Mouse (Mus musculus): Measurements from ENCODE around the gene Nme3. TPM values are rescaled to one million over a fixed set of nuclear protein-coding genes. Genes with fewer than 3 reads are reported as not detected.

Gene Nme3
- polyA plus RNA-seq, 1 experiment = 81.6 TPM

DNA sequence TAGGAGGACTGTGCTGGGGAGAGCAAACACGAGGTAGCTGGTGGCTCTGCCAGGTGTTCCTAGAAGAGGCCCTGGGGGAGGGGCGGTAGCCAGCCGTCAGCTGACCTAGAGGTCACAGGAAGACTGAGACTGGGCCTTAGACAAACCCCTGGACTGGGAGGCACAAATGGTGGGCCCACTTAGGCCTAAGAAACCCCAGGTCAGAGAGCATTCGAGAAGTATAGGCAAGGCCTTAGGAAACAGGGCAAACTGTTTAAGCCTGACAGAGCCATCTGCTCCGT lies 18.2 kb upstream of the Nme3 start:
- DNase-seq (ENCODE audit: extremely low spot score in 1 of 2, low spot score in 1 of 2) = no peak

DNA sequence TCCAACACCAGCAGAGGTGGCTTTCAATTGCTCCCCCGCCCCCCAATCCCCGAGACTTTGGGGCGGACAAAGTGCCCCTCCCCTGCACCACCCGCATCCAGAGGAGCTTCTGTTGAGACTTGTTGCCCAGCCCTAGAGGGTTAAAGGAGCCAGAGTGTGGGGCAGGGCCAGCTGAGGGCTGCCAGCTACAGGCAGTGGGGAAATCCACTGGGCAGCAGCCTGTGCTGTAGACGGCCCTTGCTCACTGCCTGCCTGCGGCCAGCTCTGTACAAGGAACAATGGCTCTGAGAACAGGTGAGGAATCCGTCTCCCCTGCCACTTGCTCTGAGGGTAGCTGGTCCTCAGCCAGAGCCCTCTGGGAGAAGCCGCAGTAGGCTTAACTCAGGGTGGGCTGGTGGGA lies 17.8 kb upstream of the Nme3 start:
- DNase-seq (ENCODE audit: extremely low spot score in 1 of 2, low spot score in 1 of 2) = no peak

DNA sequence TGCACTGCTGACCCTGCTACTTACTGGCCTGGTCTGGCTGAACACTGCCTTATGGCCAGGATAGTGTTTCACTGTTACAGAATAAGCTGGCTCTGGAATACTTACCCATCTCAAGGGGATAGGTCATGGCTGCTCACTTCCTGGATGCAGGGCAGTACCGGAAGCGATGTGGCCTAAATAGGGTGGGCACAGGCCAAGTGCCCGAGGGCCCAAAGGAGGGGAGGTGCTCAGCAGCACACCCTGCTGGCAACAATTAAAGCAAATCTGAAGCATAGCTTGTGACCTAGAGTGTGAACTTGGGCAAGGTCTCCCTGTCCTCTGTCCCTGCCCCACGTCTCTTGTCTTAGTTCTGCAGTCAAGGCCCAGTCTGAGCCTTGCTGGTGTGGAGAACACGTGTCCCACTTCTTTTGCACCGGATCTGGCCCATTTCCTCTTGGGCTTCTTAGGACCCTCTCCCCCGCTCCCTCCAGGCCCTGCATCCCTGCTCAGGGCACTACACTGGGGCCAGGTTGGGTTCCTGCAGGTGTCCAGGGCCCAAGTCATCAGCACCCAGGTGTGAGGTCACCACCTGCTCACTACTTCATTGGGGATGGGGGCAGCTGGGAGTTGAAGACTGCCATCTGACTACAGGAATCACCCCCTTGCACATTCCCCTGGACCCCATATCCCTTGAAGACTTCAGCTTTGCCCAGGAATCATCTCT lies 14.4 kb upstream of the Nme3 start:
- no peak for DNase-seq (ENCODE audit: extremely low spot score in 1 of 2, low spot score in 1 of 2)

DNA sequence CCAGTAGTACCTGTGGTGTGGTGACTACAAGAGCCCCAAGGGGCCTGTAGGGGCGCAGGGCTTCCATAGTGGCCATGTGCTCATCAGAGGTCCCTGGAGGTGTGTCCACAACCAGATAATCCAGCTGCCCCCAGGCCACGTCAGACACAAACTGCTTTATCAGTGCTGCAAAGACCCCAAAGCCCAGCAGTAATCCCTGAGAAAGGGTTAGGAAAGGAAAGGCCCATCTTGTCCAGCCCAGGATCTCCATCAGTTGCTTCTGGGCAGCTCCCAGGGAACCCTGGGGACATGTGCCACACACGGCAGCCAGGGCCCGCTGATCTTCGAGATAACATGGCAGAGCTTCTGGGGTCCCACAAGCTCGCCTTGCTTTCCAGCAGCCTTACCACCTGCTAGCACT lies 11.9 kb upstream of the Nme3 start:
- no peak for DNase-seq (ENCODE audit: extremely low spot score in 1 of 2, low spot score in 1 of 2)

DNA sequence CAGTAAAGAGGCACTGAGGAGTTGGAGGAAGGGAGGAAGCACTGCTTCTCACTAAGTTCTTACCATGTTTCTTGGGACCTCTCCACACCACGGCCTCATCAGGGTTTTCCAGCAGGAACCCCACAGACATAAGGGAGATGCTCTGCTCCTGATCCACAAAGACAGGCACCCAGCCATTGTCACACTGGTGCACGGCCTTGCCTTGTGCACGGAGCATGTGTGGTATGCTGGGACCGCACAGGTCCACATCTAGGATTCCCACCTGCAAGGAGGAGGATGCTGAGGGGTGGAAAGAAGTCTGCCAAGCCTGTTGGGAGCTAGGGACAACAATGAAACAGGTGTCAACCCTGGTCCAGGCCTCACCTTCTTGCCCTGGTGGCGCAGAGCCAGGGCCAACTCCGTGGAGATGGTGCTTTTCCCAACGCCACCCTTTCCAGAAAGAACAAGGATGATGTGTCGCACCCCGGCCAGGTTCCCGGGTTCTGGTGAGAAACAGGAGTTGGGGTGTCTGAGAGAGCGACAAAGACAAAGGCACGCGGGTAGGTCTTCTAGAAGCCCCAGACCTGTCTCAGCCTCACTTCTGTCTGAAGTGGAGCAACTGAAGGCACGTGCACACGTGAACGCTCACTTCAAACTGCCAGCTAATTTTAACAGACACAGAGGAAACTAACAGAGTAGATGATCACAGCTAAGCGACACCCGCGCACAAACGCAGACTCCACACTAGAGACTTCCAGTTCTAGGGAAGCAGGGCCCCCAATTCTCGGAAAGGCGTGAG lies 10.8 kb upstream of the Nme3 start:
- DNase-seq (ENCODE audit: extremely low spot score in 1 of 2, low spot score in 1 of 2) = no peak

DNA sequence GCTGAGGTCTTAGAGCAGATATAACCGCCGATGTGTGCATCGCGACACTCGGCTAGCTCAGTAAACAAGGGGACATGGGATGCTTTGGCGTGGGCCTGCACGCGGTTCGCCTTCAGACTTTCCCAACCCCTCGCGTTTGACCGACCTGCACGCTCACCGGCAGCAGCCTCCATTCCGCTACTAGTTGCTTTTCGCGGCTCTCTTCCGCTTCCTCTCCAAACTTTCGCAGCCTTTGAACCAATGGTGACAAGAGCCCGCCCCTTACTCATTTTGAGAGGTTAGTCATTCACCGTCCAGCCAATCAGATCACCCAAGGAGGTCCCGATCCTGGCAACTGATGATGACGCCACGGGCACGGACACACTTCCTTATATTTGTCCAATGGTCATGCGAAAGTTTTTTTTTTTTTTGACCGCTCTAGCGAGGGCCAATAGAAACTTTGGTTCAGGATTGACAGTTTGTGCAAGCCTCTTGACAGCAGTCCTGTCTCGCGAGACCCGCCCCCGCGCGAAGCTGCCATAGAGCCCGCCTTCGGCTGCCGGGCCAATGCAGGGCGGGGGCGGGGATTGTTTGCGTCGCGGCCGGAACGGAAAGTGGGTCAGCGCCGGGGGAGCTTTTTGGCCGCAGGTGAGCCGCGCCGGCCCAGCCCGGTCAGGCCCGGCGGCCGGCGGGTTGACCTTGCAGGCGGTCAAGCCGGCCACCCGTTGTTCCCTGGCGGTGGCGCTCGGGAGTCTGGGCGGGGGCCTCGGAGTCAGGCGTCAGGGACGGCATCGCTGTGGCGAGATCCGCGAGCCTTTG lies 10.0 kb upstream of the Nme3 start, which contains the start of the genes Nubp2 and Spsb3:
Gene Nubp2 (minus strand): TSS at position 216 of the 798 bp plus-strand sequence.
Gene Spsb3 (plus strand): TSS at position 510 of the 798 bp plus-strand sequence.
- DNase-seq (ENCODE audit: extremely low spot score in 1 of 2, low spot score in 1 of 2) = peak; percentile 100

DNA sequence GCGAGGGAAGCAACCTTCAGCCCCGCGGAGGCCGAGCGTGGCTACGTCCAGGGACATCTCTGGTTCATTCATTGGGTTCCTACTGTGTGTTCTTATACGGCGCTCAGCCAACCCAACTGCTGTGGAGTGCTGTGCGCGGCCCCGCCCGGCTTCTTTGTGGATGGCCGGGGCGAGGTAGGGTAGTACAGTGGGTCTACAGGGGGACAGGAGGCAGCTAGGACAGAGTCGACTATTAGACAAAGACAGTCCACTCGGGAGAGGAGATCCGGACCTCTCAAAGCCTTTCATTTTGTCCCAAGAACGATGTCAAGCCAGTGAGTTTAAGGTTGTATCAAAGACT lies 9.4 kb upstream of the Nme3 start:
- peak in 1 of 2 experiments; percentile 37 for DNase-seq (ENCODE audit: extremely low spot score in 1 of 2, low spot score in 1 of 2)

DNA sequence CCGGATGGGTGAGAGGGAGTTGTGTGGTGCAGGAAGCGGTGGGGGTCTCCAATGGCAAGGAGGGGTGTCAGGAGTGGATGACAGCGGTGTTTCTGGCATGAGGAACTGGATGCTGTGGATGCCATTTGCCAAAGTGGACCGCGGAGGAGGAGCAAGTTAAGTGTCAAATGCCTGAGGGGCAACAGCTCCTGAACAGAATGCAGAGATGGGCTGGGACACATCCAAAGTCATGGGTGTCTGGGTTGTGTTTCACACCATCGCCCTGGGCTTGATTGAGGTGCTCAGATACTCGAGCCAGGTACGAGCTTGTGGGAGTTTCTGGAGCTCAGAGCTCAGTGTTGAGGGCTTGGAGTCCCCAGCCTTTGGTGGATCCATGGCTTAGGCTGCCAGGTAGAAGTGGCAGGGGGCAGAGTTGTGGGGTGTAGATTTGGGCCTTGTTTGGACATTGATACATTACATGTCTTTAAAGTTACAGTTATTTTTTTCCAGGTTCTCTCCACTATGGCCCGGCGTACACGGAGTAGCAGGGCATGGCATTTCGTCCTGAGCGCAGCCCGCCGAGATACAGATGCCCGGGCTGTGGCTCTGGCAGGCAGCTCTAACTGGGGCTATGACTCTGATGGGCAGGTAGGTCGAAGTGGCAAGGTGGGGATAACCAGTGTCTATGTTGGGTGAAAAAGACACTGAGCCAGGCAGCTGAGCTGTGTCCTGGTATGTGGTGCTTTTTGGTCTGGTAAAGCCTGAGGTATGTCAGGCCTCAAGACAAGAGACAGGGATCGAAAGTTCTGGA lies 8.8 kb upstream of the Nme3 start:
- DNase-seq (ENCODE audit: extremely low spot score in 1 of 2, low spot score in 1 of 2) = no peak

DNA sequence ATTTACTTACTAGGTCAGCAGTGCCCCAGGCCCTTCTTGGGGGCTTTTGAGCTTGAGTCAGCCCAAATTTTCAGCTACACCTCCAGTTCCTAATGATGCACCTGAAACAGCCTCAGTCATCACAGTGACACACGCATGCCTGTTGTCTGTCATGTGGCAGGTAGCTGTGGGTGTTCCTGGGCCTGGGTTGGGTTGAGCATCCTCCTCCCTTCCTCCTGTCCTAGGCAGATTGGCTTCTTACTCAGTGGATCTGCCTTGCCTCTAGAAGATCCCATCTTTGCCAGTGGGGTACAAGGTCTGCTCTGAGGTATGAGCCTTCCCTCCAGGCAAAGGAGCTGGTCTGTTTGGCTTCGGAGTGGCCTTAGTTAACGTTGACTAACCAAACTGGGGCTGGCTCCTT lies 7.4 kb upstream of the Nme3 start:
- no peak for DNase-seq (ENCODE audit: extremely low spot score in 1 of 2, low spot score in 1 of 2)

DNA sequence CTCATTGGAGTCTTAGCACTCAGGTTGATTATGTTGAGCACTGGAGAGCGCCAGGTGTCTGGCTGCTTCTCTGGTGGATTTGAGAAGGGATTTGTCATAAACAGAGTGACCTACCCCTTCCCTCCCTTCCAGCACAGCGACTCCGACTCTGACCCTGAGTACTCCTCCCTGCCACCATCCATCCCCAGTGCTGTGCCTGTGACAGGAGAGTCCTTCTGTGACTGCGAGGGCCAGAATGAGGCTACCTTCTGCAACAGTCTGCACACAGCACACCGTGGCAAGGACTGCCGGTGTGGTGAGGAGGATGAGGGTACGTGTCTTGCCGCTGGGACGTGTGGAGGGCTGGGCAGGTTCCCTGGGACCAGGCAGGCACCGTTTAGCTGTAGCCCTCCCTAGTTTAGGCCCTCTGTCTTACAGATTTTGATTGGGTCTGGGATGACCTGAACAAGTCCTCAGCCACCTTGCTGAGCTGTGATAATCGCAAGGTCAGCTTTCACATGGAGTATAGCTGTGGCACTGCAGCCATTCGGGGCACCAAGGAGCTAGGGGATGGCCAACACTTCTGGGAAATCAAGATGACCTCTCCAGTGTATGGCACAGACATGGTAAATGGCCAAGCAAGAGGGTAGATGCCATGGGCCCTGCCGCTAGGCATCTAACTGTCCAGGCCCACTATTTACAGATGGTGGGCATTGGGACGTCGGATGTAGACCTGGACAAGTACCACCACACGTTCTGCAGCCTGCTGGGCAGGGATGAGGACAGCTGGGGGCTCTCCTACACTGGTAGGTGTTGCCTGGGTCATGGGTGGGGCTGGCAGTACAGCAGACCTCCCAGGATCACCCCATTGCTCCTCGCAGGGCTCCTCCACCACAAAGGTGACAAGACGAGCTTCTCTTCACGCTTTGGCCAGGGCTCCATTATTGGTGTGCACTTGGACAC lies 5.9 kb upstream of the Nme3 start:
- no peak for DNase-seq (ENCODE audit: extremely low spot score in 1 of 2, low spot score in 1 of 2)

DNA sequence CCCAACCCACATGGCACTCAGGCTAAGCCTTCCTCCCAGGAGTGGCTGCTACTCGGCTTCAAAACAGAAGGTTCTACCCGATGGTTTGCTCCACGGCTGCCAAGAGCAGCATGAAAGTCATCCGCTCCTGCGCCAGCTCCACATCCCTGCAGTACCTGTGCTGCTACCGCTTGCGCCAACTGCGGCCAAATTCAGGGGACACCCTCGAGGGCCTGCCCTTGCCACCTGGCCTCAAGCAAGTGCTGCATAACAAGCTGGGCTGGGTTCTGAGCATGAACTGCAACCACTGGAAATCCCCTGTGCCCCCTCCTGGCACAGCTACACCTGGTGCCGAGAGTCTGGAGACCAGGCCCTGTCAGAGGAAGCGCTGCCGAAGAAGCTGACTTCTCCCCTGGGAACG lies 5.0 kb upstream of the Nme3 start:
- no peak for DNase-seq (ENCODE audit: extremely low spot score in 1 of 2, low spot score in 1 of 2)

DNA sequence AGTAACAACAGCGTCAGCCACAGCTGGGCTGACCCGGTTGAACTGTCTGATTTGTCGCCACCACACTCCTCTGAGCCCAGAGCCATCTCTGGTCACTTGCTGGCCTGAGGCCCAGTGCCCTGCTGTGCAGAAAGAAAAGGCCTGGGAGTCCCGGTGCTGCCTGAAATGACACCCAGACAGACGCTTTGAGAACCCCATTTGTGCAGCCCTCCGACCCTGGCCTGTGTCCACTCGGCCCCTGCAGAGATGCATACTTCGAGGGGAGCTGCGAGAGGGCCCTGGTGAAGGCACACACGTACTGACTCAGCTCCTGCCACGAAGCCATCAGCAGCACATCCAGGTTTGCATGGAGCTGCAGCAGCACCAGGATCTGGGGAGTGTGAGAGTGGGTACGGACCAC lies 3.5 kb upstream of the Nme3 start:
- DNase-seq (ENCODE audit: extremely low spot score in 1 of 2, low spot score in 1 of 2) = no peak

DNA sequence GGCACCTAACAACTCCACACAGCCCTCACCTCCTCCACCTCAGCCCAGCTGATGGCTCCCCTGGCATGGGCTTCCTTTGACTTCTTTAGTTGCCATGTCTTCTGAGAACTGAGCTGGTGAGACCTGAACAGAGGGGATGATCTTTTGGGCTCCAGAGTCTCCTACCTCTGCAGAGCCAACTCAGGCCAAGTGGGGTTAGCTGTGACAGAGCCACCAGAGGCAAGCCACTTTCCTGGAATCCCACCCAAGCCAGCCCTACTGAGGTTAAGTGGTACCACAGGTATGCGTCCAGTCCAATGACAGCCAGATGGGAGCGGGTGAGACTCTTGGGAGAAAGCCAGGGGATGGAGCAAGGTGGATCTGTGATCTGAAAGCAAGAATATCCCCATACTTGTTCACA lies 3.0 kb upstream of the Nme3 start:
- DNase-seq (ENCODE audit: extremely low spot score in 1 of 2, low spot score in 1 of 2) = no peak

DNA sequence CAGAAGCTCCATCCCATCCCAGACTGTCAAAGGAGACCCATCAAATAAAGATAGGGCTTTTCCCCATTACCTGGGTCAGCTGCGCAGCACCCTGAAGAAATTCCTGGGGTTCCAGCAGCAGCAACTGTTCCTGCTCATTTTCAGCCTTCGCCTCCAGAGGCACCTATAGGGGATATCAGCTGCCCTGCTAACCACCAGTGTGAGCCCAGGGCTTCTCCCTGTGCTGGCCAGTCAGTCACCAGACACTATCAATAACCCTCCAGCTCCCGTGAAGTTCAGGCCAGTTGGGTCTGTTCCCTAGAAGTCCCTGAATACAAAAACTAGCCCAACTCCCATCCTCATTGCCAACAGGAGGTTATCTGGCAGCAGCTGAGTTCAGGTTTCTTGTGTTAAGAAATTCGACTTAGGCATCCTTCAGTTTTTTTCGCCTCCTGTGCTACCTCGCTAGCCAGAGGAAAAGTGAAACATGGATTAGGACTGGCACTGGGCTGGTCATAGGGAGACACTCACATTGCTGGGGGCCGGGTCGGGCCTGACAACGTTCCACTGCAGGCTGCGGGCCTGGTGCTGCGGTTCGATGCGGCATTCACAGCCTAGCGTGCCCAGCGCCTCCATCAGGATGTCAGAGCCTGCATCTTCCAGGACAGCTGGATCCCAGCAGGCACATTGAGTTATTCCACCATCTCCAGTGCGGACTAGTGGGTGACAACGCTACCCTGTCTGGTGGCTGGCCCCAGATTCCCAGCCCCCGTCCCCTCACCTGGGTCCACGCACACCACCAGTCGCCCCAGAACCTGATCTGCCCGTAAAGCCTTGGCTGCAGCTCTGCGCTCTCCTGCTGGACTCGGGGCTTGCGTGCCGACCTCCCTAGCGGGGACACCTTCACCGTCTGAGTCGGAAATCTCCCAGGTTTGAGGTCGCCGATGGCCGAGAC lies 2.0 kb upstream of the Nme3 start:
- DNase-seq (ENCODE audit: extremely low spot score in 1 of 2, low spot score in 1 of 2) = no peak

DNA sequence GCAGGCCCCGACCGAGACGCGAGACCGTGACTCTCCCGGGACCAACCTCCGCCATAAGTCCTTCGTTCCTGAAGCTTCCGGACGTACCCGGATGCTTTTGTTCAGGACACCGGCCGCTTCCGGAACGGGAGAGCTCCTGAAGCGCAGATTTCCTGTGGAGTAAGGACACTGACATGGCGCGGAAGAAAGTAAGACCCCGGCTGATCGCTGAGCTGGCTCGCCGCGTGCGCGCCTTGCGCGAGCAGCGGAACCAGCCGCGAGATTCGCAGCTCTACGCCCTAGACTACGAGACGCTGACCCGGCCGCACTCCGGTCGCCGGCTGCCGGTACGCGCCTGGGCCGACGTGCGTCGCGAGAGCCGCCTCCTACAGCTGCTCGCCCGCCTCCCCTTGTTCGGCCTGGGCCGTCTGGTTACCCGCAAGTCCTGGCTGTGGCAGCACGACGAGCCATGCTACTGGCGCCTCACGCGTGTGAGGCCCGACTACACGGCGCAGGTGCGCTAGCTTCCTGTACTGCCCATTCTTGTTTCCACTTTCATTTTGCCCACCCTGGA lies 1.2 kb upstream of the Nme3 start, which contains the start of the genes Eme2 and Mrps34:
Gene Eme2 (minus strand): TSS at position 93 of the 553 bp plus-strand sequence.
Gene Mrps34 (plus strand): TSS at position 122 of the 553 bp plus-strand sequence.
- peak in 1 of 2 experiments; percentile 88 for DNase-seq (ENCODE audit: extremely low spot score in 1 of 2, low spot score in 1 of 2)

DNA sequence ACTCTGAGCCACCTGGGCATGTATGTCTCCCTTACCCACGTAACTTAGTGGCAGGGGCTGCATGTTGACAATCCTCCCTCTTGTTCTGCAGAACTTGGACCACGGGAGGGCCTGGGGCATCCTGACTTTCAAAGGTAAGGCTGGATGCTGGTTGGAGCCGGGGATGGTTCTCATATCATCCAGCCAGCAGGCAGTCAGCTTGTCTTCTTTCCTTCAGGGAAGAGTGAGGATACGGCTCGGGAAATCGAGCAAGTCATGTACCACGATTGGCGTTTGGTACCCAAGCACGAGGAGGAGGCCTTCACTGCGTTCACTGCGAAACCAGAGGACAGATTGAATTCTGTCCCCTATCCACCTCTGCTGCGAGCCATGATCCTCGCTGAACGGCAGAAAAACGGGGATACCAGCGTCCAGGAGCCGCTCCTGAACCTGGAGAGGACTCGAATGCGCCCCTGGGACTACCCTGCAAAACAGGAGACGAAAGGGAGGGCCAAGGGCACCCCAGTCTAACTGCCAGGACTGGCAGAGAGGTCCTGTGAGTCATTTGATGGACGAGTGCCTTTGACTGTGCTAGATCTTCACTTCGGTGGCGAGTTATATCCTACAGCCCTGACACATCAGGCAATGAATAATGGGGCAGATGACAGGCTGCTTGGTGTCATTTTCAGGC lies 594 bp upstream of the Nme3 start:
- DNase-seq (ENCODE audit: extremely low spot score in 1 of 2, low spot score in 1 of 2) = no peak

DNA sequence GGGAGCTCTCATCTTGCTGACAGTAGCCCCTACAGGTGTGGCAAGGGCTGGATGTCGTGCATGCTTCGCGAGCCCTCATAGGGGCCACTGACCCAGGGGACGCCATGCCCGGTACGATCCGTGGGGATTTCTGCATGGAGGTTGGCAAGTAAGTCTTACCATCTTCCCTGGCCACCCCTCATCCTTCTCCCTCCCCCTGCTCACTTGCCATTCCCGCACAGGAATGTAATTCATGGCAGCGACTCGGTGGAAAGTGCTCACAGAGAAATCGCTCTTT lies 631 bp downstream of the Nme3 start:
- DNase-seq (ENCODE audit: extremely low spot score in 1 of 2, low spot score in 1 of 2) = peak in 1 of 2 experiments; percentile 32

DNA sequence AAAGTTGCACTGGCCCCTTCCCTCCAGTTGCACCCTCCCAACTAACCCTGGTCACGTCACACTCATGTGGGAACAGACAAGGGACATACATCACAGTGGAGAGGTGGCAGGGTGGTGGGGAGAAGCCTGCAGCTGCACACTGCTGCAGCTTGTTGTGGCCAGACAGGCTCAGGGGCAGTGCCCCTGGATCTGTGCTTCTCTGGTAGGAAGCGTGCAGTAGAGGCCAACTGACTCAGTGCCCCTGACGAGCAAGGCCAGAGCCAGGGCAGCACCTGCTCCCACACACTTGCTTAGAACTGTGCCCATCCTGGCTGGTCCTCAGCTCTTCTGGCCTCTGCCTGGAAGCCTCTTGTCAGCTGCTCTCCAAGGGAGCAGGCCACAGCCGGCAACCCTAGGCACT lies 1.3 kb downstream of the Nme3 start:
- no peak for DNase-seq (ENCODE audit: extremely low spot score in 1 of 2, low spot score in 1 of 2)

Data from frontal cortex, adult 2 months (tissue).